Mouse (Mus musculus) embryo, embryonic 11.5 days (tissue): ENCODE measurements around the gene Slc25a28.

Source experiments
- DNase-seq: peaks from one replicate; pipeline ENCODE4 v3.0.0-alpha.2; 2012; ENCODE audit warnings: low read depth, low spot score

The Slc25a28 gene

DNA sequence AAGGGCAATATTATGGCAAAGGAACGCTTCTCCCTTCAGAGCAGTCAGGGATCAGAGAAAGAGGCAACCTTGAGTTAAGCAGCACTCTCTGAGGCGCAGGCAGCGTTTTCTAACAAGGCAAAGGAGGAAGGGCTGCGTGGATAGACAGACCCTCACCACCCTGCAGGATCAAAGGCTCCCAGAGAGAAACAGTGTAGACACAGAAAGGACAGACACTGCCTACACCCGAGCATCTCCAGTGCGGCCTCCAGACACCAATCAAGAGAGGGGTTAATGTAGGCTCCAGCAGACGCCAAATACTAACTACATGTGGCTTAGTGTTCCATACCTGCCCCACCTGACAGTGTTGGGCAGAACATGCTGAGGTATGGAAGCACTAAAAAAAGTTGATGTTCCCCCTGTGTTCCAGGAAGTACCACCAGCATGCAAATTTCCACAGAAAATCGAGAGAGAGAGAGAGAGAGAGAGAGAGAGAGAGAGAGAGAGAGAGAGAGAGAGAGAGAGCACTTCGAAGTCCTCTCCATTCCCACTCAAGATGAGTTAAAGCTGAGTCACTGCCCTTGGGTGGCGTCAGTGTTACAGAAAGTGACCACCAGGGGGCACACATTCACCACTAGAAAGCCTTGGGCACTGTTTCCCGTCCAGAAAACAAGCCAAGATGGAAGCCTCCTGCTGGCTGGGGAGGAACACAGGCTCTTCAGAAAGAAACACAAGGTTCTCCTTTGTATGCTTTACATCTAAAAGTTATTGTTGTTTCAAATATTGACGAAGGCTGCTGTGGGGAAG is 44.0 kb downstream of the Slc25a28 start:
- DNase-seq = peak; percentile 79

DNA sequence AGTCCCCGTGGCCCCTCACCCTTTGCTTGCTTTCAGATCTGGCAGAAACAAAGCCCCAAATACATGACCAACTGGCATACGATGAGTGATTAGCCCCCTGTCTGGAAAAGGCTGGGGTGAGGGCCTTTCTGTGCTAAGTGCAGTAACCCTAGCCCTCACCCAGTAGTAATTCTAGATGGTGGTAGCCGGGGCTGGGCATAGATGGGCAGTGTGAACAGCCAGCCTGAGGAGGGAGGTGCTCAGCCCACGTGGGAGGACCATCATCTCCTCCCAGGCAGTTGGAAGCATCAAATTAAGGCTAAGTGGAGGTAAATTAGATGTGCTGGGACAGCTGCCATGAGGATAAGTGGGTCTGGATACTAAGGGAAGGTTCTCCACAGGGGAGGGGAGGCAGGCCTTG is 45.6 kb downstream of the Slc25a28 start:
- DNase-seq = no peak

DNA sequence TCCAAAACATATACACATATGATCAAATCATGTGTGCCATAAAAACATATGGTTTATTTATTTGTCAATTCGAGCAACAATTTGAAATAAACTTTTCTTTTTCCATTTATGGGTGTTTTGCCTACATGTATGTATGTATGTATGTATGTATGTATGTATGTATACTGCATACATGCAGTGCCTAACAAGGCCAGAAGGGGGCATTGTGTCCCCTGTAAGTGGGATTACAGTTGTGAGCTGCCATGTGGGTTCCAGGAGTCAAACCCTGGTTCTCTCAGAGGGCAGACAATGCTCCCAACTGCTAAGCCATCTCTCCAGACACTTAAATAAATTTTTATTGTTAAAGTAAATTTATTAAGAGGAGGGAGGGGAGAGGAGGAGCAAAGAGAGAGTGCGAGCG is 47.3 kb downstream of the Slc25a28 start:
- DNase-seq = no peak

DNA sequence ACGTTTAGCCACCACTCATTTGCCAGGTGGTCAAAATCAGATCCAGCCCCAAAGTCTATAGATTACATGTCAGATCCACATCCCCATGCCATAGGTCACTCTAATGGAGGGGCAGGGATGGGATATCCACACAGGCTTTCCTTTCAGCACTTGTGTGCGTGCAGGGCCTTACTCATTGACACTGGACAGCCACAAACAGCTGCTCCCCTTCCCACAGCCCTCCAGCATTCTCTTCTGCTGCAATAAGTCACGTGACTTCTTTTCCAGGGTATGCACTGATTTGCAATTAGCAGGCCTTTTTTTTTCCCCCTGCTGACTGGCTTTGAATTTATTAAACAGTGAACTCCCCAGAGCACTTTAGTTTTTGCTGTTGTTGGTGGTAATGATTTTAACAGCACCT is 48.5 kb downstream of the Slc25a28 start:
- DNase-seq = no peak

DNA sequence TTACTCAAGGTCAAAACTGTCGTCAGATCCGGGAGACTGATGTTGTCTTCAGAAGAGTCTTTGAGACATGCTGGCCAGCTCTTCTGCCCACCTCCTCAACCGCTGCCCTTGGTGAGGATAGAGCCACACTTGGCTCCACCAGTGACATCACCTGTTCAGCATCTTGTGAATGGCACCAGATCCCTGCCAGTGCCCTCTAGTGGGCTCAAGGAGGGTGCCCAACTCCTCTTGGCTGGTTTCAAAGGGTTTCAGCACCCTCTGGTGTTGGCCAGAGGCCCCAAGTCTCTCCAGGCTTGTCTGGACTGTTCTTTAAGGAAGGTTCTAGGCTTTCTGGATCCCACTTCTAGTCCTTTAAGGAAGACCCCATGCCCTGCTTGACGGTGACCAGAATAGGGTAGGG is 50.8 kb downstream of the Slc25a28 start:
- DNase-seq = no peak

DNA sequence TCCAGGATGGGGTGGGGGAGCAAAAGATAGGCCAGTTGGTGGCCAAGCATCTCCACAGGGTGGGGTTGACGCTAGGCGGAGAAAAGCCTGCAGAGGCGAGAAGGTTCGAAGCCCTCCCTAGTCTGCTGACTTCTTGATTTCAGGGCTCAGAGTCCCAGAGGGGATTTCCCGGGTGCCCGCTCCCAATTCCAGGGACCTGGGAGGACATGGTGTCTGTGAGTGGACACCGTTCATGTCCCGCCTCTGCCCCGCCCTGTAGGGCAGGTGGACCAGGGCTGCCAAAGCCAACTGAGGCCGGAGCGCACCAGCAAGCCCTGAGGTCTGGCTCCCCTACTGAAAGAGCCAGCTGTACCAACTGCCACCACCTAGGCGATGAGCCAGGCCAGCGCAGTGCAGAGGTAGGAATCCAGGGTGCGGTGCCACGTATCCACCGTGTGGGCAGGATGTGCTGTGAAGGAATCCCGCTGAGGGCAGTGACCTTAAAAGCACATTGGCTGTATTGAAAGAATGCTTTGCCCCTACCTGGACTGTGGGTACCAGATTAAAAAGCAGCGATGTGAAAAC is 54.7 kb downstream of the Slc25a28 start:
- no peak for DNase-seq

DNA sequence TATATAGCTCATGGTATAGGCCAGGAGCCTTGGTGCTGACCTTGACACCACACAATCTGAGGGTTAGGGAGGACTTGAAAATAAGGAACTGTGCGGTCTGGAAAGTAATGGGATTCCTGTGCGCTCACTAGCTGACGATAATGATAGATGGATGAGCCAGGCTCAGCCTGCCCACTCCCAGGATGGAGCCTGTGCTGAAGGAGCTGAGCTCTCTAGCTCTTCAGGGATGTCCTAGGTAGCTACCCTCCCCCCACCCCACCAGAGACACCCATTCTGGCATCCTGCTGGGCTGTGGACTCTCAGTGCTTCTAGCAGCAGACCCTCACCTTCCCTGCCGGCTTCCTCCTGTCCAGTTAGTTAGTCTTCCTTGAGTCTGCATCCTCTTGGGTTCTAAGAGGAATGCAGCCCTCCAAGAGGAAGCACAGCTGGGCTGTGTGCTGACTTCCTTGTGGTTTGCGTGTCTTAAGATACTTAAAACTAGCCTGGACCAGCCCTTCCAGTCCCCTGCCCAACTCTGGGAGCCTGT is 56.1 kb downstream of the Slc25a28 start:
- DNase-seq = no peak

DNA sequence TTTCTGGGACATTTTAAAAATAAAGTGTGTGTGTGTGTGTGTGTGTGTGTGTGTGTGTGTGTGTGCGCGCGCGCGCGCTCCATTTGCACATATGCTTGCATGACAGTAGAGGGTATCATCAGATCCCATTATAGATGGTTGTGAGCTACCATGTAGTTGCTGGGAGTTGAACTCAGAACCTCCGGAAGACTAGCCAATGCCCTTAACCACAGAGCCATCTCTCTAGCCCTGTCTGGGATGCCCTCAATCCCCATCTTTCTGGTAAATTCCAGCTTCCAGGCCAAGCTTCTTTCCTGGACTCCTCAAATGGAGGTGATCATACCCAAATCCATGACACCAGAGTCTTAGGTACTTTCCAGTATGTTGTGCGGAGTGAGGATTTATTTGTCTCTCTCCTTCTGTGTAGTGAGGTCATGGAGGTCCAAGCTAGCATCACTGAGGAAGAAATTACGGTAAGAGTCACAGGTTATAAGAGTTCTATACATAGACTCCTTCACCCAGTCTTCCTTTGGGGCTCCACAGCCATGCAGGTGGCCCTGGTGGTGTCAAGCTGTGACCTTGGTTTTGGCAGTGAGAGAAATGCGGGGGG is 56.8 kb downstream of the Slc25a28 start:
- no peak for DNase-seq

DNA sequence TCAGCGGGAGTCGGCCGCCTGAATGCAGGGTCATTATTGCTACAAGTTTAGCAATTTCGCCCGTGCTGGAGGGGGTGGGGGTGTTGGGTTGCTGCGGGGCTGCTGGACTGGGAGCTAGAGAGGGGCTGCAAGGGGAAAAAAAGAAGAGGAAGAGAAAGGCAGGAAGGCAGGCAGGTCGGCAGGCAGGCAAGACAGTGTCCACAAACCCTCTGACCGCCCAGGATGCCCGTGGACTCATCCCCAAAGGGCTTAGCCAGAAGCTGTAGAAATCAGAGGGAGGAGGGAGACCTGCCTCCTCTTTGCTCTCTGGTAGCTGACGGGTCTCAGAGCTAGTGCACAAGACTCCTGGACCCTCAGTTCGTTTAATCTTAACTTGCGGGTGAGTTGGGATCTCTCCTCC is 57.8 kb downstream of the Slc25a28 start:
- DNase-seq = no peak

DNA sequence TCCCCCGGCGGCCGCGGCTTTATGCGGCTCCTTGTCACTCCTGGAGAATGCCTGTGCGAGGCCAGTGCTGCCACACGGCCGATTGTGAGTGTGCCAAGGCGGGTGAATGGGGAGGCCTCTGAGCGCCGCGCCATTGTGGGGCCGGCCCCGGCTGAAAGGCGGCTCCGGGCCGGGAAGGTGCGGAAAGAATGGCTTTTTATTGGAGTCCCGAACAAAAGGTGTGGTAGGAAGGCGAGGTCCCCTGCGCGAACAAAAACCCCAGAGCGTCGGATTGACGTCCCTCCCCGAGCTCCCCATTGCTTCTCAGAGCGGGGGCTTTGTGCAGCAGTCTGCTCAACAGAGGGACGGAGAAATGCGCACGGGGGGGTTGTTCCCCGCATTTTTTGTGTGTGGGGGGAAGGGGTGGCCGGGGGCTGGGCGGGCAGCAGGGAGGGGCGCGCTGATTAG is 58.2 kb downstream of the Slc25a28 start:
- DNase-seq = no peak

DNA sequence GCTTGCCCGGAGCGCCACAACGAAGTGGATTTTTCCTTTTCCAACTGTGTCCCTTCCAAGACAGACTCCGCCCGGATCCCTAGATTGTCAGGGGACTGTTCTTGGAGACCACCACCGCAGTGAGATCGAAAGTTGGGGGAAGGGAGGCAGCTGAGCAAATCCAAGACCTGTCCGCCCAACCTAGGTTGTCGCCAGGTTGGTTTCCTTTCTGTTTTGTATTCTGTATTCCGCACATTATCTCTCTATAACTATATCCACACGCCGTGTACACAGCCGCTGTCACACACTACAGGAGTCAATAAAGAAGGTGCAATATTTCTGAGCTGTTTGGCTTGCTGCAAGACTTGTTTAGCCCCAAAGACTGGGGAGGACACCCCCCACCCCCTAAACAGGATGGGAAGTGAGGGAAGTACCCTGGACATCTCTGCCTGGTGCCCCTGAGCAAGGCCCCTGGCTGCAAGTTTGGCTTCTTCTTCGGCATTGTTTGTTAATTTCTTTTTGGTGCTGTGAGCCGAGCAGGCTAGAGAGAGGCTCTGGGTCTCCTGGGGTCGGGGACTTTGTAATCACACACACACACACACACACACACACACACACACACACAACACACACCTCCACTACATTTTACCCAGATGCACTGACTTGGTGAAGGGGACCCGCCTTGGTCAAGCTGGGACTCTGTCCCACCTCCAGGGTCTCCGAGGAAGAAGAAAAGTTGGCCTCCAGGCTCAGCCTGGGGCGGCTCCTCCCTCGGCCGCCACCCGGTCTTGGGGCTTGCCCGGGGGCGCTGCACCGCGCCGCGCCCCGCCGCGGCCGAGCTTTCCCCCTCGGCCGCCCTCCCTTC is 58.9 kb downstream of the Slc25a28 start:
- no peak for DNase-seq

DNA sequence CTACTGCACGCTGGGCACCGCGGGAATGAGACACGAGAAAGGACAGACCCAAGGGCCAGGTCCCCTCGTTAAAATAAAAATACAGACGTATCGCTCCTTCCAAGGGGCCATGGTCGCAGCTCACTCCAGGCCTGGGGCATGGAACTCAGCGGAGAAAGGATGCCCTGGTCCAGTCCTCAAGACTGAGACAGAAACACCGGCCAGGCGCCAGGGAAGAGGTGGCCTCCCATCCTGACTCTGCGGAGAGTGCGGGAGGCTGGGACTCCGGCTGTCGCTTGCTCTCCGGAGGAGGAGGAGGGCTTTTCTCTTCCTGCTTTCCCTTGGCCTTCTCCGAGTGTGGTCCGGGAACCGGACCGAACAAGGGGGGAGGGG is 59.6 kb downstream of the Slc25a28 start:
- DNase-seq = no peak

DNA sequence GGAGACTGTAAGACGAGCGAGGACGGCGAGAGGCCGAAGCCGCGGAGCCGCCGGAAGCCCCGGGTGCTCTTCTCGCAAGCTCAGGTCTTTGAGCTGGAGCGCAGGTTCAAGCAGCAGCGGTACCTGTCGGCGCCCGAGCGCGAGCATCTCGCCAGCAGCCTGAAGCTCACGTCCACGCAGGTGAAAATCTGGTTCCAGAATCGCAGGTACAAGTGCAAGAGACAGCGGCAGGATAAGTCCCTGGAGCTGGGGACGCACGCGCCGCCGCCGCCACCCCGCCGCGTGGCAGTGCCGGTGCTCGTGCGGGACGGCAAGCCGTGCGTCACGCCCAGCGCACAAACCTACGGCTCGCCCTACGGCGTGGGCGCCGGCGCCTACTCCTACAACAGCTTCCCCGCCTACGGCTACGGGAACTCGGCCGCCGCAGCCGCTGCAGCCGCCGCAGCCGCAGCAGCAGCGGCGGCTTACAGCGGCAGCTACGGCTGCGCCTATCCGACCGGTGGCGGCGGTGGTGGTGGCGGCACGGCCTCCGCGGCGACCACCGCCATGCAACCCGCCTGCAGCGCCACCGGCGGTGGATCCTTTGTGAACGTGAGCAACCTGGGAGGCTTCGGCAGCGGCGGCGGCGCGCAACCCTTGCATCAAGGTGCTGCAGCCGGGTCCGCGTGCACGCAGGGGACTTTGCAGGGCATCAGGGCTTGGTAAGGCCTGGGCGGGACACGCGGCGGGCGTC is 60.2 kb downstream of the Slc25a28 start:
- no peak for DNase-seq
